Mouse (Mus musculus) effector memory CD4-positive, alpha-beta T cell, adult 5 months (primary cell): ENCODE measurements around the gene Rgs17. TPM values are rescaled to one million over a fixed set of nuclear protein-coding genes. Genes with fewer than 3 reads are reported as not detected.

Experiments used
- polyA plus RNA-seq: library from polyadenylated mRNA; unstranded; fragments of 100-300 nt; shearing (Covaris generic); gene quantifications from one replicate; pipeline ENCODE4 v1.2.1, GENCODE M21; 2017

The Rgs17 gene
- not detected for polyA plus RNA-seq

DNA sequence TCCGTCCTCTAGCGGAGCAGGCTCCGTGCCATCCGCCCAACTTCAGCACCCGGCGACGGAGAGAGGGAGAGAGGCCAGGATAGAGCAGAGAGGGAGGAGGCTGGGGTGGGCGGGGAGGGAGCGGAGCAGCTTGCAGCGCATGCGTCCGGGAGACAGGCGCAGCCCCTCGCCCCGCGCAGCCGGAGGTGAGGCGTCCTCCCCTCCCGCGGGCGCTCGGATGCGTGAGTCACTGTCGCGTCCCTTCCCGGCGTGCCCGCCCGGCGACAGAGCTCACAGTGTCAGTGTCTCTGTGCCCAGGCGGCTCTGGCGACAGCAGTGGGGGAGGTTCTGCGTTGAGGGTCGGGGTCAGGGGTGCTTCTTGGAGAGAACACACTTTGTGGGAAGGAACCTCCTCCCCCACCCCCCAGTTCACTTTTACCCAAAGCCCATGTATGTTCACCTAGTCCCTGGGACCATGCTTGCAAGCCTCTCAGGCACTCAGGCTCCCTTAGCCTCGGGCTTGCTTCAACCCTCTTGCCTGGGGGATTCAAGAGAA is at the start of gene Rgs17:
TSS of gene Rgs17 (minus strand) at position 107 of the 535 bp plus-strand sequence.

DNA sequence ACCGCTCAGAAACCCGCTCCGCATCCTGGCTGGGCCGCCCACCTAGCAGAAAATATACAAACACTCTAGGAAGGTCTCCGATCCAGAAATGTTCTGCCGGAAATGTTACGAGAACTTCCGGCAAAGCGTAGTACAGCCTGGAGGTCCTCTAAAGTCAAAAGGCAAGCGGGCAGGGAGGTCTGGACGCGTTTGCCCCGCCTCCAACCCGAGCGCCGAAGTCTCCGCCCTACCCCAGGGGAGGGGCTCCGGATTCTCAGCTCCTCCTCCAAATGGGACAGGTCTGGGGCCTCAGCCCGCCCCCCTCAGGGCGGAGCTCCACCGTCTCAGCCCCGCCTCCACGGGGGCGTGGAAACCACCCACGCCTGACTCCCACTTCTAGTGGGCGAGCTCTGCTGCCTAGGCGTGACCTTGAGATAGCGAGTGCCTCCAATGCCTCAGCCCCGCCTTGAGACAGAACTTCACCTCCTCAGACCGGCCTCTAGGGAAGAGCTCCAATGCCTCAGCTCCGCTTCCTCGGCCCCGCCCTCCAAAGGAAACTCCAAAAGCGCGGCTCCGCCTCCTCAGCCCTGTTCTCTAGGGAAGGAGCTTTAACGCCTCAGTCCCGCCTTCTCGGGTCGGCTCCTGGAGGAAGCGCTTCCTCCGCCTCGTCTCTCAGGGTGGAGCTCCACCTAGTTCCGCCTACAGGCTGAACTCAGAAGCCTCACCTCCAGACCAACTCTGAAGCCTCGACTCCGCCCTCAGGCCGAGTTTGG is 98.3 kb downstream of the Rgs17 start, which contains the start of gene Mtrf1l:
TSS of gene Mtrf1l (minus strand) at position 171 of the 752 bp plus-strand sequence.

DNA sequence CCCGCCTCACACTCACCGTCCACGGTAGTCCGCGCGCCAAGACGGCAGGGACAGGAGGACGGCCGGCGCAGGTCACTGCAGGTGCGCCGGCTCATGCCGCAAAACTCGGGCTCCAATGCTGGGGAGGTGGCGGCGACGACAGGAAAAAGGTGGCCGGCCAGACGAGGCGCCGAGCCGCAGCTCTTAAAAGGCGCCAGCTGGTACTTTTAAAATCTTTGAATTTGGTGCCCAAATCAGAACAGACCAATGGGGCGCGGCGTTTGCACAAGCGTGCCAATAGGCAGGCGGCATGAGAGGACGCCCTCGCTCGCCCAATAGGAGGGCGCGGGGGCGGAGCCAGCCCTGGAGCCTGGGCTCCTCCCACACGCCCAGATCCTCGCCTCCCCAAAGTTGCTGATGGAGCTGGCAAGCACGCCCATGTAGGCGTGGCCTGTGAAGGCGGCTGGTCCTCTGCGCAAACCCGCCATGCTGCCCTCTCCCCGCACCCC is 116.9 kb downstream of the Rgs17 start, which contains the start of gene Fbxo5:
TSS of gene Fbxo5 (minus strand) at position 358 of the 488 bp plus-strand sequence.

Other genes starting within 250 kb of the Rgs17 start
- gene Fbxo5, start 116.8 kb downstream of the Rgs17 start, polyA plus RNA-seq = 4.9 TPM
- 10.8 TPM for gene Mtrf1l, start 98.5 kb downstream of the Rgs17 start, polyA plus RNA-seq